Mouse (Mus musculus) intestine, postnatal 0 days (tissue): ENCODE results near the gene Spag7. TPM values are rescaled to one million over a fixed set of nuclear protein-coding genes. Genes with fewer than 3 reads are reported as not detected.

ENCODE experiments used
- ATAC-seq: fragments of 200-750 bp; cut with Nextera tagmentation; 2 replicates; pipeline ENCODE4 v1.8.0; 2017; ENCODE audit warnings: mild to moderate bottlenecking, moderate TSS enrichment, moderate library complexity
- H3K27ac ChIP-seq: fragments of 300-500 bp; sonication (generic); 2 replicates; pipeline ENCODE4 v1.5.1; 2014; ENCODE audit warnings: mild to moderate bottlenecking, low read depth, low read length, moderate library complexity
- H3K27me3 ChIP-seq: fragments of 300-500 bp; sonication (generic); replicated peaks from 2 replicates; pipeline ENCODE4 v1.6.1; 2014; ENCODE audit warnings: low read length, mixed read lengths; ENCODE audit not compliant: control insufficient read depth, insufficient read depth
- H3K36me3 ChIP-seq: fragments of 300-500 bp; sonication (generic); 2 replicates; pipeline ENCODE4 v1.6.1; 2014; ENCODE audit warnings: mild to moderate bottlenecking, moderate library complexity; ENCODE audit not compliant: control insufficient read depth, insufficient read depth
- H3K4me1 ChIP-seq: fragments of 300-500 bp; sonication (generic); replicated peaks from 2 replicates; pipeline ENCODE4 v1.6.1; 2014; ENCODE audit warnings: antibody characterized with exemption, low read length, mixed read lengths; ENCODE audit not compliant: control insufficient read depth, insufficient read depth
- H3K4me2 ChIP-seq: fragments of 300-500 bp; sonication (generic); replicated peaks from 2 replicates; pipeline ENCODE4 v1.6.1; 2014; ENCODE audit warnings: low read depth, mild to moderate bottlenecking, moderate library complexity
- H3K4me3 ChIP-seq: fragments of 300-500 bp; sonication (generic); 2 replicates; pipeline ENCODE4 v1.5.1; 2014; ENCODE audit warnings: low read depth, low read length
- H3K9ac ChIP-seq: fragments of 300-500 bp; sonication (generic); 2 replicates; pipeline ENCODE4 v1.6.1; 2014; ENCODE audit warnings: mild to moderate bottlenecking, low read depth, low read length
- H3K9me3 ChIP-seq: fragments of 300-500 bp; sonication (generic); 2 replicates; pipeline ENCODE4 v1.6.1; 2016; ENCODE audit warnings: mixed run types; ENCODE audit not compliant: control insufficient read depth
- CTCF ChIP-seq: sonication (generic); IDR thresholded peaks from 2 replicates; pipeline ENCODE4 v1.5.1; 2016; ENCODE audit warnings: low read depth, mild to moderate bottlenecking, control low read depth, antibody characterized with exemption, moderate library complexity
- WGBS: fragments of 180-500 bp; shearing (Covaris S2); extraction: QIAGEN DNeasy Blood & Tissue Kit; methylation state at CpG from one replicate; pipeline ENCODE4 v1.1.7; 2014; 5-methylcytosine and 5-hydroxymethylcytosine counted together
- polyA plus RNA-seq: library from polyadenylated mRNA; unstranded; fragments of >200 nt; fragmentation: Nextera tagmentation; extraction: Ambion mirVana; gene quantifications from 2 replicates; pipeline ENCODE4 v1.2.1, GENCODE M21; 2015

The Spag7 gene
- polyA plus RNA-seq, 1 experiment from 2014 or later: 61.3 TPM

- WGBS: 20% methylated on average over 6 of the region's 6 CpGs
- H3K36me3 ChIP-seq: peaks cover 30% of the 10 kb centered on the region
- peak overlapping the region; percentile 99 for H3K9ac ChIP-seq
- H3K4me3 ChIP-seq: peak overlapping the region; percentile 100
- peak overlapping the region; percentile 91 for H3K4me2 ChIP-seq
- no peak for ATAC-seq
- no peaks in the 10 kb centered on the region for H3K27me3 ChIP-seq
- H3K27ac ChIP-seq: peak overlapping the region; percentile 22
- peaks cover 15% of the 10 kb centered on the region for H3K4me1 ChIP-seq
- no peak for TF ChIP-seq CTCF
- no peaks in the 10 kb centered on the region for H3K9me3 ChIP-seq
Measured at GRCm38 (mm10) chr11:70652884-70653344, 16.3 kb downstream of the Spag7 start.

GRCm38 (mm10) chr11:70652029-70652883 lies 17.0 kb downstream of the Spag7 start:
- Histone ChIP-seq H3K9me3 (no peaks in the 10 kb centered on the region), H3K27ac (peak overlapping the region; percentile 22), H3K4me1 (peaks cover 15% of the 10 kb centered on the region), H3K27me3 (no peaks in the 10 kb centered on the region), H3K4me2 (peak overlapping the region; percentile 91), H3K4me3 (peak overlapping the region; percentile 100), H3K36me3 (peaks cover 30% of the 10 kb centered on the region), H3K9ac (peak overlapping the region; percentile 99)
- TF ChIP-seq CTCF: no peak
- WGBS: 29% methylated on average over 12 of the region's 12 CpGs
- ATAC-seq: no peak

- peak overlapping the region; percentile 91 for H3K4me2 ChIP-seq
- H3K27ac ChIP-seq: no peak overlapping the region
Measured at GRCm38 (mm10) chr11:70651391-70651790, 17.8 kb downstream of the Spag7 start.

GRCm38 (mm10) chr11:70650322-70651175 lies 18.7 kb downstream of the Spag7 start:
- no peak for ATAC-seq
- Histone ChIP-seq H3K4me2 (peak overlapping the region; percentile 91), H3K4me3 (no peak overlapping the region), H3K27me3 (no peaks in the 10 kb centered on the region), H3K9me3 (no peaks in the 10 kb centered on the region), H3K36me3 (peaks cover 30% of the 10 kb centered on the region), H3K27ac (peak overlapping the region; percentile 60; the same call in 1 of the 2 replicates), H3K4me1 (peaks cover 8% of the 10 kb centered on the region; the same call in 1 of the 2 replicates), H3K9ac (no peak overlapping the region)
- TF ChIP-seq CTCF: no peak
- WGBS: 45% methylated on average over 12 of the region's 12 CpGs

More at GRCm38 (mm10) chr11:70651391-70651790, 17.8 kb downstream of the Spag7 start:
- ATAC-seq: no peak
- H3K4me3 ChIP-seq: no peak overlapping the region
- no peak for TF ChIP-seq CTCF
- H3K27me3 ChIP-seq: no peaks in the 10 kb centered on the region
- peaks cover 11% of the 10 kb centered on the region for H3K4me1 ChIP-seq
- H3K9ac ChIP-seq: no peak overlapping the region
- peaks cover 30% of the 10 kb centered on the region for H3K36me3 ChIP-seq
- WGBS: 29% methylated on average over 2 of the region's 2 CpGs
- no peaks in the 10 kb centered on the region for H3K9me3 ChIP-seq

- Histone ChIP-seq H3K4me2 (peak overlapping the region; percentile 91), H3K9me3 (no peaks in the 10 kb centered on the region), H3K4me3 (no peak overlapping the region), H3K9ac (0 out of 2 replicates have a peak overlapping the region, but pooled peaks have one; percentile 1), H3K27ac (peak overlapping the region; percentile 60), H3K36me3 (peaks cover 39% of the 10 kb centered on the region), H3K27me3 (no peaks in the 10 kb centered on the region), H3K4me1 (peaks cover 8% of the 10 kb centered on the region; the same call in 1 of the 2 replicates)
- ATAC-seq: no peak
- 57% methylated on average over 8 of the region's 8 CpGs for WGBS
- TF ChIP-seq CTCF: no peak
Measured at GRCm38 (mm10) chr11:70649185-70649734, 20.0 kb downstream of the Spag7 start.

GRCm38 (mm10) chr11:70648512-70648911 lies 20.7 kb downstream of the Spag7 start:
- Histone ChIP-seq H3K27me3 (no peaks in the 10 kb centered on the region), H3K4me2 (peak overlapping the region; percentile 91), H3K9ac (peak overlapping the region; percentile 94; the same call in 1 of the 2 replicates), H3K27ac (peak overlapping the region; percentile 98), H3K4me1 (peaks cover 8% of the 10 kb centered on the region; the same call in 1 of the 2 replicates), H3K36me3 (peaks cover 45% of the 10 kb centered on the region), H3K9me3 (no peaks in the 10 kb centered on the region), H3K4me3 (peak overlapping the region; percentile 77)
- no peak for TF ChIP-seq CTCF
- 45% methylated on average over 4 of the region's 4 CpGs for WGBS
- no peak for ATAC-seq
